Mouse (Mus musculus): ENCODE data around the gene Spata31. TPM values are rescaled to one million over a fixed set of nuclear protein-coding genes. Genes with fewer than 3 reads are reported as not detected.

Gene Spata31
- not detected for total RNA-seq (2021)
- long read RNA-seq, experiment 1 = 0 reads
- long read RNA-seq, experiment 2 = 0 reads

GRCm38 (mm10) chr13:64917191-64917590, at the start of gene Spata31:
TSS of gene Spata31 (plus strand) at chr13:64917406.
- DNase-seq = no peak

GRCm38 (mm10) chr13:64903132-64903531, 14.1 kb upstream of the Spata31 start:
- DNase-seq = no peak

- no peak for DNase-seq
These were observed 13.5 kb upstream of the Spata31 start, which contains the start of gene Cntnap3 for GRCm38 (mm10) chr13:64903585-64904208. TSS of gene Cntnap3 (minus strand) at chr13:64903955.

Other genes with a start within 250 kb of the Spata31 start
- under 1 TPM in 1 of 2 experiments, not detected in 1; 0.02 TPM for gene Cntnap3, start 13.5 kb upstream of the Spata31 start, total RNA-seq (2021)
- gene Spata31d1c, start 115.7 kb downstream of the Spata31 start, total RNA-seq (2021) = not detected
- gene Prss47, start 135.4 kb downstream of the Spata31 start, total RNA-seq (2021) = not detected
- 10 to 100 TPM; 15.0 to 18.7 TPM for gene Mfsd14b, start 195.6 kb downstream of the Spata31 start, total RNA-seq (2021)
- not detected for gene Olfr465-ps1, start 220.7 kb downstream of the Spata31 start, total RNA-seq (2021)
- gene Olfr466, start 232.8 kb downstream of the Spata31 start, total RNA-seq (2021) = not detected

Measured in gastrocnemius, postnatal 10 days (tissue).